Mouse (Mus musculus) bone marrow, adult 2 months (tissue): ENCODE results near the gene Efnb1.

Source experiments
- CTCF ChIP-seq: fragments of 200-500 bp; IDR thresholded peaks from 2 replicates; pipeline ENCODE4 v1.5.1; 2011; ENCODE audit warnings: low read length, control low read depth; ENCODE audit not compliant: control insufficient read depth, insufficient read depth
- POLR2A ChIP-seq: fragments of 200-500 bp; IDR thresholded peaks from 2 replicates; pipeline ENCODE4 v1.6.1; 2011; ENCODE audit warnings: low read depth, mild to moderate bottlenecking, control low read depth, low read length, borderline replicate concordance; ENCODE audit not compliant: control insufficient read depth

GRCm38 (mm10) chrX:99092704-99093103, 43.2 kb upstream of the Efnb1 start:
- TF ChIP-seq CTCF (no peak), POLR2A (no peak)
